Mouse (Mus musculus) kidney, postnatal 10 days (tissue): ENCODE results near the gene Trnp1.
A peak's percentile ranks its signal among the peaks of the same experiment; 100 is the strongest.
"Not testable (repeated sequence)": the region's sequence is repeated elsewhere in the genome, so short reads cannot be mapped to it uniquely, and the experiment has no call there.

Experiments
- DNase-seq: peaks from one replicate; pipeline ENCODE4 v3.0.0; 2021; ENCODE audit warnings: mixed read lengths

The Trnp1 gene

DNA sequence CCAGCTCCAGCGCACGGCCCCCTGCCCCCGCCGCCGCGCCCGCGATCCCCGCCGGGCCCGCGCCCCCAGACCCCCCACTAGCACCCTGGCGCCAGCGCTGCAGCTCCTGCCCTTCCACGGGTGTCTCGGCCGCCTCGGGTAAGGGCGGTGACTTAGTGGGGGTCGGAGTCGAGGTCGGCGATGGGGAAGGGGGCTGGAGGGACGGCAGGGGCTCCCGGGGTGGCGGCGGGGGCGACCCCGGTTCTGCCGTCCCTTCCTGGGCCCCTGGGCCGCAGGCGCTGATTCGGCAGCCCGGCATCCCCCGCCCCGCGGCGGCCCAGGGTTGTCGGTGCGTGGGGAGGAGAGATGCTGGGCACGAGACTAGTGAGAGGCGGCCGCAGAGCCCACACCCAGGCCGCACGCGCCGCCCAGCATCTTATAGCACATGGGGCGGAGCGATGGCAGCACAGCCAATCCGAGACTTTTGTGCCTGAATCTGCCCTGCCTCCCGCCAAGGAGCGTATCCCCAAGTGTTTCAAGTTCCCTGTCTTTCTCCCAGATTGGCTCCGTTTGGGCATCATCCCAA lies at the start of gene Trnp1:
Trnp1 (minus strand) TSS at position 391 of the 565 bp plus-strand sequence.
- peak; percentile 75 for DNase-seq

DNA sequence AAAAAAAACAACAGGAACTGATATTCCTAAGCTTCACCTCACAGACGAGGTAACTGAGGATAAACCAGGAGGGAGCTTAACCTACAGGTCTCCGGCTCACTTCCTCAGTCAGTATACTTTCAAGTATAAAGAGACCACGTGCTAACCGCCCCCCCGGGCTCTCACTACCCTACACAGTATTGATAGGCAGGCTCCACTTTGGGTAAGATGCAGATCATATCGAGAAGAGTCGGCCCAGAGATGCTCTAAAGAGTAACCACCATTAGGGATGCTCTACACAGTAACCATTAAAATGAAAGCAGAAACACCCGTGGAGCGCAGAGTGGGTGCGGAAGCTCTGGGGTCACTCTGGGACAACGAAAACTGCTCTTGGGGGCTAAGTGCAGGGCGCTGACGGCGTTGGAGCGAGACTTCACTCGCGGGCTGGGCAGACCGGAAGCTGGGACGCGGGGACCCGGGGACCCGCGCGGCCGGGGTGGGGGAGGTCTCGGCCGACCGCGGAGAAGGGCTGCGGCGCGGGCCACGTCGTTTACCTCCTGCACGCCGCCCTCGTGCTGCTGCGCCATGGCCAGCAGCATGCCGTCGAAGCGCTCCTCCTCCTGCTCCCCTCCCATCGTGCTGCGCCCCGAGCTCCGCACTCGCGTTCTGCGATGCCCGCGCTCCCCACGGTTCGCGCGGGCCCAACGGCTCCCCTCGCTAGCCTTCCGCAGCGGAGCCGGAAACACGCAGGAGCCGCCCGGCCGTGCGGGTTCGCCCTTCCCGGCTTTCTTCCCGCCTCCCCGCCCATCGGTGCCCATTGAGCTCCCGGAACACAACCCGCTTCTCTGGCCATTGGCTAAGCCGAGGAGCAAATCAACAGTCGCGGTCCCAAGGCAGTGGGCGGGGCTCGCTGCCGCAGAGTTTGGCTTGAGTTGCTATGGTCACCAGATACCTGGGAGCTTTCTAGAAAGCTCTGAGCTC lies 47.2 kb upstream of the Trnp1 start, which contains the start of gene Nudc:
Nudc (minus strand) TSS at position 725 of the 960 bp plus-strand sequence.
- peak; percentile 97 for DNase-seq

DNA sequence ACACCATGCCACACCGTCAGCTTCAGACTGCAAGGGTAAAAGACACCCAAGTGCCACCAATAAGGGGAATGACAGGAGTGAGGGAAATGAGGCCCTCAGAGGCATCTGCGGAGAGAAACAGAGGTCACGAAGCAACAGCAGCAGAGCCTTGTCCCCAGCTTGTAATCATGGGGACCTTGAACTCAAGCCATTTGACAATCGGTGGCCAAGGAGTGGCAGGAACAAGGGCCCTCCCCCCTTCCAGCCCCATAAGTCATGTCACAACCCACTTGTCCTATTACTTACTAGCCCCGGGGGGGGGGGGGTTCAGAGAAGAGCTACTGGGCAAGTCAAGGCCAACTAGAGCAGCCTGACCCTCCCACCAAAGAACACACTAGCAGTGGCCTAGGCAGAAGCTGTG lies 38.3 kb upstream of the Trnp1 start:
- no peak for DNase-seq

DNA sequence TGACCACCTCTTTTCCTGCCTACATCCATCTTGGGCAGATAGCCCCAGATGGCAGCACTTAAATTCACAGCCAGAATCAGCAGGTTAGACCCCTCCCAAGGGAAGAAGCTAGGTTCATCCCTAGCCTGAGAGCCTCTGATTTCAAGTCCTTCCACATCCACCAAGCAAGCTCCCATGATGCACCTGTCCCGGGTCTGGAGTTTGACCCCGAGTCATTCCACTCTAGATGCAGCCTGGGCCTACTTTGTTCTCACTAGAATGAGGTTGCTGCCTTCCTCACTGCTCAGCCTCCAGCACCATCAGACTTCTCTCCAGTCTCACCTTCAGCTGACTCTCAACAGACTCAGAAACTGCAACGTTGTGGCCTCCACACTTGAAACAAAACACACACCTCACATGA lies 37.7 kb upstream of the Trnp1 start:
- peak; percentile 30 for DNase-seq

DNA sequence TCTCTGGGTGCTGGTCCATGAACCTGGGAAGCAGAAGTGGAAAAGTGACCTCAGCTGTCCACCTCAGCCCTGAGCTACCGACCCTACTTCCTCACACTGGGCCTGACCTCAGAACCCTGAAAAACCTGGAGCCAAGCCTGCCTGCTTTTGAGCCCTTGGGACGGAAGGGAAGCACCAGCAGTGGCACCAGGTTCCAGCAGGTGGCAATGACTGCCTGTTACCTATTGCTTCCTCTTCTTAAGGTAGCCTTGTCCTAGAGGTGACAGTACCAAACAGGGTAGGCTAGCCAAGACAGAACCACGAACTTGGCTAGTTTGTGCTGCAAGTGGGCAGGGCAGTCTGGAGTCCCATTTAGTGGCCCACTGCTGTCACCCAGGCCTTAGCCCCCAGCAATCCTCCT lies 34.4 kb upstream of the Trnp1 start:
- DNase-seq: no peak

DNA sequence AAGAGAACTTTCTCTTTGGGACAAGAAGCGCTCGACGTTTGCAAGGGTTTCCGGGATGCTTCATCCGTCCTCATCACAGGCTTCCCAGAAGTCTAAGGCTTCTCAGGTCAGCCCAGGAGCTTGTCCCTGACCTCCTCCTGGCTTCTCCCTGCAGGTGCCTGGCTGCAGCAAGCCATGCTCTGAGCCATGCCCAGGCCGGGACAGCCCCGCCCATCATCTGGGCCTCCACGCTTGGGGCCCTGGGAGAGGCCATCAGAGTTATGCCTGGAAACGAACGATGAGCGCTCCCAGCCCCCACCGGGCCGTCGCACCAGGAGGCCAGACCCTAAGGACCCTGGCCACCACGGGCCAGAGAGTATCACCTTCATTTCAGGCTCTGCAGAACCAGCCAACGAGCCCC lies 29.4 kb upstream of the Trnp1 start:
- DNase-seq: no peak

DNA sequence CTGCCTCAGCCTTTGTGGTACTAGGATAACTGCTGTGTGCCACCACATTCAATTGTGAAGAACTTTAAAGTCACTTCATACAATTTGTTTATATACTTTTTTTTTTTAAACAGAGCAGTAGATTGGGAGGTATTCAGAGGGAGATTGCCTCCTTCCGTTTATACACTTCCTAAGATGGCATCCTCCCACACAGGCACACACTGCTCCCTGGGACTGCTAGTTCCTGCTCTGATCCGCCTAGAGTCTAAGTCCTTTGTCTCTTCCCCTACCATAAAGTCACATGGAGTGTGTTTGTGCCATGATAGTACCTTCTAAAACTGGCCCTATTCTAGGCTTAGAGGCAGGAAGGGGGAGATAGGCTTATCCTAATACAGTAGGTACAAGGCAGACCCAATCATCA lies 23.2 kb upstream of the Trnp1 start:
- DNase-seq: no peak

DNA sequence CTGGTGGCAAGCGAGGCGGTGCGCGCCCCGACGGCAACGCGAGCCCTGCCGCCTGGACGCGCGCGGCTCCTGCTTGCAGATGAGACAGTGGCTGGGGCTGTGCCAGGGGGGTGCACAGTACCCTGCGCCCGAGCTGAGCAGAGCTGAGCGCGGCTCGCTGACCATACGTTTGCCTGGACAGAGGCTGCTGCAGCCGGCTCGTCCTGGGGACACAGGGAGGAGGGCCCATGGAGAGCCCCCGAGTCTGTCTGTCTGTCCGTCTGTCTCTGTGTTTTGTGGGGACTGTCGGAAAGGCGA lies 21.0 kb upstream of the Trnp1 start:
- DNase-seq: peak; percentile 53

DNA sequence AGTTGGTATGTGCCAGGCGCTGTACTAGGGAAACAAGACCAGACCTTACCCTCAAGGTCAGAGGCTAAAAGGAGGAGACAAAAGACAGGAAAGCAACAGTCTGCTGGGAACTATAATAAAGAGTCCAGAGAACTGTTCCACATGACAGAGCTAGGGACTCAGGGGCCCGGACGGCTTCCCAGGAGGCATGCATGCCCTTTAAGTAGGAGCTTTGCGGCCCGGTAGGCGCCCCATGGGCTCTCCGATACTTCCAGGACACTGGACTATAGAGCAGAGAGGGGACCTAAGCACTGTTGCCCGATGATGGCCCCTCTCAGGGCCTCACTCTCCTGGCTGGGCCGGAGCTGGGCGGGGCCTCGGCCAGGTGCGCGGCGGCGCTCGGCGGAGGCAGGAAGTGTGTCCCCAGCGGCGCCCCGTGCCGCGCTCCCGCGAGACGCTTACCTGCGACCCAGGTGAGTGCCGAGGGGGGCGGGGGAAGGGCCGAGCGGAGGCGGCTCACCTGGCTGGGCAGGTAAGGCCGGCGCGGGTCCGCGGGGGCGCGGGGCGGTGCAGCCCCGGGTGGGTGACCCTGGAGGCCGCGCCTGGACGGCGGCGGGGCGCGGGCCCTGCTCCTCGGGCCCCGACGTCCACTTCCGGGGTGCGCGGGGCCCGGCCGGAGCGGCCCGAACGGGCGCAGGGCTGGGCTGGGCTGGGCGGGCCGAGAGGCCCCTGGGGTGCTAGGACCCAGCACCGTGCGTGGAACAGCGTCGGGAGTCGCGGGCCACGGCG lies 20.4 kb upstream of the Trnp1 start, which contains the start of gene Kdf1:
Kdf1 (plus strand) TSS at position 363 of the 768 bp plus-strand sequence.
- DNase-seq: peak; percentile 86

DNA sequence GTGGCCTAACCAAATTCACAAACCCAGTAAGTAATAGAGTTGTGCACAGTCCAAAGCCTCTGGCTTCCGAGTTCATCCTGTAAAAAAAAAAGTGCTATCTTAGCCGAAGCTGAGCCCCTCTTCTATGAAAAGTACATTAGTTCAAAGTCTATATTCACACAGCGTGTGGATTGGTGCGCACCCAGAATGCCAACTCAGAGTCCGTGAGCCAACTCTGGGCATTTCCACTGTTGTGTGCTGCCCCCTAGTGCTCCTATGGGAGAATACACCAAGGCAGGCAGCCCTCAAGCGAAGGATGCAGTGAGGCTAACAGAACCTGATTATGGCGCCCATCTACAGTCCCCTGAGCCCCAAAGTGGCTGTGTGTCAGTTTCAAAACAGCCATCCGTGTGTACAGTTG lies 14.6 kb upstream of the Trnp1 start:
- DNase-seq: peak; percentile 83

DNA sequence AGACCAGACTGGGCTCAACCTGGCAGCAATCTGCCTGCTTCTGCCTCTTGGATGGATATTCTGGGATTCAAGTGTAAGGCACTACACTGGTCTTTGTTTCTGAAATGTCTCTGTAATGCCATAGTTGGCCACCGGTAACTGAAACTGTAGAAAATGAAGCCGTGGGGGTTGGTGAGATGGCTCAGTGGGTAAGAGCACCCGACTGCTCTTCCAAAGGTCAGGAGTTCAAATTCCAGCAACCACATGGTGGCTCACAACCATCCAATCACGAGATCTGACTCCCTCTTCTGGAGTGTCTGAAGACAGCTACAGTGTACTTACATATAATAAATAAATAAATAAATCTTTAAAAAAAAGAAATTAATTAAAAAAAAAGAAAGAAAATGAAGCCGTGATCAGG lies 14.2 kb upstream of the Trnp1 start:
- DNase-seq: not testable (repeated sequence)

DNA sequence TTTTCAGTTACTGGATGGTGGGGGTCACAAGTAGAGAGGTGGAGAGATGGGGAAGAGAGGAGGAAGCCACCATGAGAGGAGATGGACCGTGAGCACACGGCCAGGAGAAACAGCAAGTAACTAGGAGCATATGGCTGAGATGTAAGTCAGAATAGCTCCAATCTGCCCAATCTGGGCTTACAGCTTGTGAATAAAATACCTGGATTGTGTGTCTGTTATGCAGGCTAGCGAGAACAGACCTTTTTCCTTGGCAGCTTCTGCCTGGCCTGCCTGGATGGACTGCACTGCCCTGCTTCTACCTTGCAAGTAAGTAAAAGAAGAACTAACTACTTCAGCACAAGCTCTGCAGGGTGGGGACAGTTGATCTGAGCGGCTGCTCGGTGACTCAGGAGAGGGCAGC lies 12.7 kb upstream of the Trnp1 start:
- no peak for DNase-seq

DNA sequence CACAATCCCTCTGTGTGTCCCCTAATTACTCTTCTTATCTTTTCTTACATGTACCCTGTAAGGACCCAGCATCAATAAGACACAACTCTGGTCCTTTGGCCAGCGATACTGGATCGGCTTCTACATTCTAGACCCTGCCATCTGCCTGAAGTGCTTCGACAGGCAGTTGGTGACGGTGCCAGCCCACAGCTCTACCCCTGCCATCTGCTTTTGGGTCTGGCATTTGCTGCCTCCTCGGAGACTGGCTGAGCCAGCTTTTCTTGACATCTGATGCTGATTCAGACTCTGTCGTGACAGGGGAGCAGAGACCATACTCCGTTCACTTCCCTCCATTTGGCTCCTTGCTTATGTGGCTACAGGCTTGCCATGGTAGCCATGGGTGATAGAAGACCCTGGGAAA lies 10.6 kb upstream of the Trnp1 start:
- DNase-seq: no peak

DNA sequence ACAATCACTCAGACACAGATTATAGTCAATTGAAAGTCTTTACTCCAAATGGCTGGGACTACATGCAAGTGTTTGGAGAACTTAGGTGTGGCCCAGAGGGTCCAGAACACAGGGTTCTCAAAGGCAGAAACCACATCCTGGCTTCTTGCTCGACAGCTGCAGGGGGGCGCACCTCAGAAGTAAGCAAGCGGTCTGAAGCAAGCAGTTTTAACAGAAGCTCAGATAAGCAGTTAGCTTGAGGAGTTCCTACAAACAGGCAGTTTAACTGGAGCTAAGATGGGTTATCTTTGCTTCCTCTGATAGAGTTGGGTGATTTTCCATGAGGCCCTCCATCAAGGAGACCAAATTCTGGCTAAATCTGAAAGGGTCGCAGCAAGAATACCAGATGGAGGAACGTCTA lies 8.2 kb upstream of the Trnp1 start:
- DNase-seq: no peak

DNA sequence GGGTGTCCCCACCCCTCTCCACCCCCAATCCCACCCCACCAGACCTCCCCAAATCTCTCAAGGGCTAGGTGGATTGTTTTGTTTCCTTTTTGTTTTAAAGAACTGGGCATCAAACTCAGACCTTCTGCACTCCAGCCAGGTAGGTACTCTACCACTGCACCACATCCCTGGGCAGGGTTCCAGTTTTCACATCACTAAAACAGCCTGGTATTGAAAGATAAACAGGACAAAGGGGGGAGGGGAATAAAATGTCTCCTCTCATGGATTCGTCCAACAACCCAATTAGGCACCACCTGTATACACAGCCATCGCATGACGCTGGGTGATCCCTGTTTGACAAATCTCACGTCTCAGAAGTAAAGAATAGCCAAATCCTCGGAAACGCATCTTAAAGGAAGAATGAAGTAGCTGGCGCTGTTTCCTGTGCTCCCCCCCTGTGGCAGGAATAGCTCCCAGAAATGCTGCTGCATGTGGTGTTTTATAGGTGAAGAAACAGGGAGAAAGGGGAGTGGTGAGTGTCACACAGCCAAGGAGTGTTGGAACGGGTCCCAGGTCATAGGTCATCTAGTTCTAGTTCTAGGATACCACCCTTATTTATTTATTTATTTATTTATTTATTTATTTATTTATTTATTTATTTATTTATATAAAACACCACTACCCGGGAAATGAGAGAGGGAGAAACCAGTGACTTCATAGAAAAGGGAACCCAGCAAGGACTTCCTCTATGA lies 6.6 kb upstream of the Trnp1 start:
- DNase-seq: no peak

DNA sequence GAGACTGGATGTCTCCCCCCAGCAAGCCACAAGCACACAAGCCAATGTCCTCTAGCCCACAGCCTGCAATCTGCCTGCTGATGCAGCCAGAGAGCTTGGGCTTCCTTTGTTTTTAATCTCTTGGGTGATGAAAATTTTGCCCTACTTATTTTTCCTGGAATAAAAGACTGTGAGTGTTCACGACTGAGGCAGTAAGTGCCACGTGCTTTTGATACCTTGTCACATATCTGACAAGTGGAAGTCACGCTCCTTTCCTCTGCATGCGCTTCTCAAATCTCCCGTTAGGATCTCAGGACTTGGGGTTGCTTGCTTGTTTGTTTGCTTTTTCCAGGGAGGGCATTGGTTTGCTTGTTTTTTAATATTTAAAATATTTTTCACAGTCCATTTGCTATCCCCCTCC lies 6.0 kb upstream of the Trnp1 start:
- no peak for DNase-seq

DNA sequence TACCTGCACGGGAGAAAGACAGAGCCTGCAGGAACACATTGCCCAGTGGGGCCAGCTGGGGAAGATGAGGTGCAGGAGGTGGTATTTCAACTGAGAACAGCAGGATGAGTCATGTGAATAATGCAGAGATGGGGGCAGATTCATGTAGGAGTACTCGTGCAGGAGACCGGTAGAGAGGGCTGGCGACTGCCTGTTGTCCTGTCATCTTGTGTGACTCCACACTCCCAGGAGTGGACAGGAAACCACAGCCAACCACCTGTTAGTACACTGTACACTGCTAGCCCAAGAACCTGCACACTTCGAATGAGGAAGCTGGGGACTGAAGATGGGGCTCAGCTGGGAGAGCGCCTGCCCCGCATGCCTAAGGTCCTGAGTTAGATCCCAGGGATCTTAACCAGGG lies 3.2 kb upstream of the Trnp1 start:
- no peak for DNase-seq

DNA sequence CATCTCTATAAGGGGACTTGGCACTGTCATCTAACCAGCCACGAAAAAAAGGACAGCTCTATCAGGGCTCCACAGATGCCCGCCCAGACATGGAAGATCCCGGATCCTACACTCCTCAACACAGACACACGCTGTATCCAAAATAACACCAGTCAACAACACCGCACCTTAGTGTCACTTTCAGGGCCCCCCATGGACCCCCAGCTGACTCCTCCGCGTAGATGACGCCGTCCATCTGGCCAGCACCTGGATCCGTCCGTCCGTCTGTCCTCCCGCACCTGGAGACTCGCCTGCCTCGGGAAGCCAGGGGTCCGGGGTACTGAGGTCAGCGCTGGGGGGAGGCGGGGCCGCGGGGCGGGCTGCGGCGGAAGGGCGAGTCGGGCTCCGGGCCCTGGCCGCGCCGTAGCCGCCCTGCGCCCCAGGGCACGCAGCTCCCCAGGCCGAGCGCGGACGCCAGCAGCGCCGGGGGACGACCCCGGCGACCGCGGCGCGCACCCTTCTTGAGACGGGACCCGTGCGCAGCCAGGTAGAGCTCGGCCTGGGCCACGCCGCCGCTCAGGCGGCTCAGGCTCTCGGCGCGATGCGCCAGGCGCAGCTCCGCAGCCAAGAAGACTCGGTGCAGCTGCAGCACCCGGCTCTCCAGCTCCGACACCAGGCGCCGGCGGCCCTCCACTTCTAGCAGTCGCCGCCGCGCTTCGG lies 740 bp downstream of the Trnp1 start:
- peak; percentile 45 for DNase-seq

DNA sequence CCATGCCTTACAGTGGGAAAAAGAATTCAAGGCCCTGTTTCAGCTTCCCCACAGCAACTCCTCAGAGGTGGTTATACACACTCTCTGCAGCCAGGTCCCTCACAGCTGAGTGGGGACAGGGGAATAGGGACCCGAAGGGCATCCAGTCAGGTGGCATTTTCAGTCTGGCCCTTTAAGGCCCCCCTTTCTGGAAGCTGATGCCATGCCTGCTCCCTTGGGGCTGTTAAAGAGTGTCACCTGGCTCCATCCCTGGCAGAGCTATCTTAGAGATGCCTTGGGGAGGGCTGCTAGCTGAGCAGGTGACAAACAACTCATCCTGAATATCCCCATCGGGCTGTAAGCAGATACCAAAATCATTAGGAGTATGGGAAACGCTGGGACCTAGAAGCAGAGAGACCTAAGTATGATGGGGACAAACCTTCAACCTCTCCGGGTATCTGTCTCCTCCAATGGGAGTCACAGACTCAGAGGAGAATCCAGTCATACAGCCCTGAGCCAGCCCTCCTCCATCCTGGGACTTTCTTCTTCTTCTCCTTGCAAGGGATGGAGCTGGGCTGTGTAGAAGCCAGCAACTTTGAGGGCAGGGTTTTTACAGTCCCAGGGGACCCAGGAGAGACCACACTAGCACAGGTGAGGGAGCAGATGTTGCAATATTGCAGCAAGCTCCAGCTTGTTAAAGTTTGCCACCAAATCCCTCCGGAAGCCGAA lies 1.5 kb downstream of the Trnp1 start:
- DNase-seq: no peak

DNA sequence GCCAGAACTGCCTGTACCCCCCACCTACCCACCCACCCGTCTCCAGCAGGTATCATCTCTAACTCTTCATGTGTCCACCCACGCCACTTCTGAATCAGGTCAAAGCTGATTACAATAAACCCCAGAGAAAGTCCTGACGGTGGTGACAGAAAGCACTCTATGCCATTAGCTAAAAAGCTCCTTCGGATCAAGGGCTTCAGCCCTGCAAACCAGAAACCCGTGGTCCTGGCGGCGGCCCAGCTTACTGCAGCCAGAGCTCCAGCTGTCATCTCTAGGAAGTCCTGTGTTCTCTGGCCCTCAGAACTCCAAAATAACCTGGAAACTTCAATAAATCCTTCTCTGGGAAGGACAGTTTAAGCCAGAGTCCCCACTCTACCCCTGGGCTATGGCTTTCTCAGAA lies 2.6 kb downstream of the Trnp1 start:
- DNase-seq: peak; percentile 78

DNA sequence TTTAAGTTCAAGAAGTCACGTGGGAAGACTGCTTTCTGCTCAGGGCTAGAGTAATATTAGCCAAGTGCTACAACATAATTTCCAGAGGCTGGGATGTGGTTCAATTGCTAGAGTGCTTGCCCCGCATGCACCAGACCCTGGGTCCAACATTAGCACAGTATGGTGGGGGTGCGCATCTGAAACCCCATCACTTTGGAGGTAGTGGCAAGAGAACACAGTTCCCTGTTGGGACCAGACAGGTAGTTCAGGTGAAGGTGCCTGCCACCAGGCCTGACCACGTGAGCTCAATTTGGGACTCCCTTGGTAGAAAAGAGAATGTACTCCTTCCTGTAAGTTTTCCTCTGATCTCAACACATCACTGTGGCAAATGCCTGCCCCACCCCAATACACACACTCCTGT lies 3.5 kb downstream of the Trnp1 start:
- no peak for DNase-seq

DNA sequence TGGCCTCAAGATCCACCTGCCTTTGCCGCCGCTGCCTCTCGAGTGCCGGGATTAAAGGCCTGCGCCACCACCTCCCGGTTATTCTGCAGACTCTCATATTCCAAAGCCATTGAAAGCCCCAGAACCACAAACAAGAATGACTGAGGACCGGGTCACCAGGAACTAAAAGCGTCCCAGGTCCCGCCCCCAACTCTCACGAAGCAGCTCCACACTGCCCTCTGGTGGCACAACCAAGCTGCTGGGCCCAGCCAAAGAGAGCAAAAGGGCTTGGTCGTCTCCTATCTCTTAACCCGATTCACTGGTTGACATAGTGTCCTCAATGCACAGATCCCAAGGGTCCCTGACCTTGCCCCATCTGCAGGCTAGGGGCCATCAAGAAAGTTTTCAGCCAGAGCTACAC lies 3.9 kb downstream of the Trnp1 start:
- peak; percentile 95 for DNase-seq
